Mouse (Mus musculus) testis, adult 2 months (tissue): ENCODE measurements around the gene Xxylt1.

Experiments used
- CTCF ChIP-seq: fragments of 200-500 bp; IDR thresholded peaks from 2 replicates; pipeline ENCODE4 v1.5.1; 2012; ENCODE audit warnings: low read depth, mild to moderate bottlenecking, inconsistent platforms, low read length, moderate library complexity; ENCODE audit not compliant: control insufficient read depth, insufficient read depth, insufficient replicate concordance
- POLR2A ChIP-seq: fragments of 200-500 bp; IDR thresholded peaks from 2 replicates; pipeline ENCODE4 v1.6.1; 2012; ENCODE audit warnings: low read depth, mild to moderate bottlenecking, inconsistent platforms, low read length, moderate library complexity; ENCODE audit not compliant: control insufficient read depth

DNA sequence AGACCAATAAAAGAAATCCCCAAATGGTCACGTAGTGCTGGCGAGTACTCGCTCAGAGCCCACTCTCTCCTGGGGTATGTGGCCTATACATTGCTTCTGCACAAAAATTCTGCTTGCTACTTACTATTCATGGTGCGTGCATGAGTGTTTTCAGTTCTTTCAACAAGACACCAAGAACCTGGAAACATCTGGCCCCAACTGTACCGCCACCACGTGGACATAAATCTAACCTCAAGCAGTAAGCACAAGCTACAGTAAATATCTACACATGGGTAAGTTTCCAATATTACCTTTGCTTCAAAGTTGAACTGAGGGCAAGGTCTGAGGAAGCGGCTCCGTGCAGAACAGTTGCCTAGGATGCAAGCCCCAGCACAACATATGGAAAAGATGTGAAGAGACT is 142.0 kb downstream of the Xxylt1 start:
- no peak for TF ChIP-seq CTCF
- no peak for TF ChIP-seq POLR2A
